In the genomic region with DNA sequence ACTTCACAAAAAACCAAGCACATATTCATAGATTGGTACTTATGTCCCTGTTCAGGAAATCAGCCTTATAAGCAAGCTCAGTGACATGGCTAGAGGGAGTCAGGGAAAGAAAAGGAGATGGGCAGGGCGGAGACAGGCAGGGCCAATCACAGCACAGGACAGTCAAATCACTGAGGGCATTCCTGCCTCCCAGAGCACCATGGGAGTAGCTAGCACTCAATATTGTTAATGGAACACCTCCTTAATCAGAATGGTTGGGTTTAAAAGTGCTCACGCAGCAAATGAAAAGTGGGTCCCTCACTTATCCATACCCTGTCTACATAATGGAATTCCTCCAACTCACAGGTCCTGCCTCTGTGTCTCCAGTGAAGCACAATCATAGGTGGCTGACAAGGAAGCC, we compare ENCODE assay signal across 24 mouse cellular contexts. TPM values are rescaled to one million over a fixed set of nuclear protein-coding genes. Genes with fewer than 3 reads are reported as not detected.
DNase-seq lines count a peak whose midpoint lies in the region; ATAC-seq lines count a peak whose summit lies in the region.
"Had no signal": no experiment of that assay in that cellular context is flagged by ENCODE, and none has a peak within 500 bp of the region (broad histone marks: within the 10 kb centered on the region; RNA-seq: fewer than 3 reads in every experiment).

No protein-coding gene starts in this region.

- no peak overlapping the region for H3K4me2 ChIP-seq in liver, embryonic 12.5 days
- H3K4me2 ChIP-seq: embryonic facial prominence, embryonic 12.5 days; heart, embryonic 12.5 days; intestine, embryonic 15.5 days; liver, embryonic 11.5 days; midbrain, embryonic 11.5 days; neural tube, embryonic 15.5 days had no signal

- no peak overlapping the region for H3K9ac ChIP-seq in liver, embryonic 12.5 days
- H3K9ac ChIP-seq: embryonic facial prominence, embryonic 12.5 days; heart, embryonic 12.5 days; intestine, embryonic 15.5 days; neural tube, embryonic 15.5 days had no signal

- DNase-seq in adrenal gland, adult 8-10 months: peak; percentile 29
- no peak for DNase-seq in adrenal gland, adult 18-20 months (ENCODE audit: low spot score in 2 of 2)
- DNase-seq in ES-CJ7 (ENCODE audit: low read depth, low spot score): peak; percentile 70
- peak; percentile 24 for DNase-seq in kidney, postnatal 10 days
- DNase-seq in heart, embryonic 10.5 days (ENCODE audit: low spot score): no peak
- DNase-seq: cerebellum, adult 11-12 months; cerebellum, postnatal 14 days; heart, postnatal 10 days; lung, adult 18-20 months; lung, postnatal 10 days; thymus, adult 18-20 months; thymus, postnatal 4 days had no signal

- peaks cover 9% of the 10 kb centered on the region for H3K36me3 ChIP-seq in heart, embryonic 10.5 days
- peaks cover 10% of the 10 kb centered on the region for H3K36me3 ChIP-seq in liver, embryonic 12.5 days
- H3K36me3 ChIP-seq: embryonic facial prominence, embryonic 12.5 days; intestine, embryonic 15.5 days; neural tube, embryonic 15.5 days had no signal

- H3K27me3 ChIP-seq in heart, embryonic 10.5 days (ENCODE audit: insufficient read depth, poor library complexity, severe bottlenecking): no peaks in the 10 kb centered on the region
- H3K27me3 ChIP-seq in liver, embryonic 12.5 days (replicated peaks): no peaks in the 10 kb centered on the region
- H3K27me3 ChIP-seq: embryonic facial prominence, embryonic 12.5 days; heart, embryonic 12.5 days; intestine, embryonic 15.5 days; neural tube, embryonic 15.5 days had no signal

- no peak overlapping the region for H3K4me3 ChIP-seq in brown adipose tissue, adult 24 weeks (ENCODE audit: insufficient read depth, low read depth, low read length)
- no peak overlapping the region for H3K4me3 ChIP-seq in heart, embryonic 10.5 days
- H3K4me3 ChIP-seq in liver, embryonic 12.5 days: no peak overlapping the region
- H3K4me3 ChIP-seq: embryonic facial prominence, embryonic 12.5 days; heart, embryonic 12.5 days; hindbrain, embryonic 10.5 days; intestine, embryonic 15.5 days; limb, embryonic 10.5 days; neural tube, embryonic 15.5 days had no signal

- no peaks in the 10 kb centered on the region for H3K9me3 ChIP-seq in heart, embryonic 10.5 days
- H3K9me3 ChIP-seq in liver, embryonic 12.5 days (replicated peaks): no peaks in the 10 kb centered on the region
- H3K9me3 ChIP-seq: embryonic facial prominence, embryonic 12.5 days; heart, embryonic 12.5 days; hindbrain, embryonic 10.5 days; intestine, embryonic 15.5 days; limb, embryonic 10.5 days; neural tube, embryonic 15.5 days had no signal

- H3K27ac ChIP-seq in brown adipose tissue, adult 24 weeks (replicated peaks; ENCODE audit: low read depth, low read length): peak overlapping the region; percentile 47
- no peak overlapping the region for H3K27ac ChIP-seq in heart, embryonic 10.5 days
- H3K27ac ChIP-seq in liver, embryonic 12.5 days: no peak overlapping the region
- H3K27ac ChIP-seq: embryonic facial prominence, embryonic 12.5 days; hindbrain, embryonic 10.5 days; intestine, embryonic 15.5 days; limb, embryonic 10.5 days; neural tube, embryonic 15.5 days had no signal

- 0 out of 2 replicates have a peak, but pooled peaks cover 2% of the 10 kb centered on the region for H3K4me1 ChIP-seq in brown adipose tissue, adult 24 weeks (ENCODE audit: control insufficient read depth, insufficient read depth, insufficient read length, low read length)
- H3K4me1 ChIP-seq in heart, embryonic 10.5 days: peaks cover 9% of the 10 kb centered on the region
- peaks cover 32% of the 10 kb centered on the region for H3K4me1 ChIP-seq in liver, embryonic 12.5 days

- no peak for ATAC-seq in liver, embryonic 12.5 days
- no peak for ATAC-seq in megakaryocyte-erythroid progenitor cell, adult 5-6 weeks (replicated peaks; ENCODE audit: low FRiP score, low TSS enrichment, poor library complexity, severe bottlenecking)
- ATAC-seq: hindbrain, embryonic 16.5 days; intestine, embryonic 15.5 days had no signal

- 66% methylated on average over 2 of the region's 2 CpGs for WGBS in heart, embryonic 10.5 days
- 71% methylated on average over 2 of the region's 2 CpGs for whole genome bisulfite sequencing in liver, embryonic 12.5 days (ENCODE audit: insufficient replicate concordance)

RNA-seq across cellular contexts. Expression of a gene that starts 3.1 kb away (rescaled TPM):
- total RNA-seq in adrenal gland, adult 8-10 months (2022): 100 to 1,000 TPM in 2 of 4 experiments, 10 to 100 TPM in 2; 71.4 to 110 (median 88.2) TPM
- total RNA-seq in adrenal gland, adult 18-20 months (2021): 100 to 1,000 TPM in 1 of 2 experiments, 10 to 100 TPM in 1; 78.8 to 108 TPM
- polyA plus RNA-seq in brown adipose tissue, adult 24 weeks (2012; ENCODE audit: insufficient read depth, insufficient read length, missing spikeins): 41.7 and 53.1 TPM in 2 replicates
- 50.8 and 72.8 TPM in 2 replicates for polyA plus RNA-seq in heart, embryonic 10.5 days (2016; fragmentation: Nextera tagmentation; extraction: Ambion mirVana)
- 63.5 and 64.6 TPM in 2 replicates for polyA plus RNA-seq in liver, embryonic 12.5 days (2016; fragmentation: Nextera tagmentation; extraction: Ambion mirVana)
- 439 and 454 TPM in 2 replicates for total RNA-seq in megakaryocyte-erythroid progenitor cell, adult 5-6 weeks (2014; fragmentation: Nextera tagmentation)
- 1,383 and 1,827 TPM in 2 replicates for total RNA-seq in megakaryocyte-erythroid progenitor cell, adult 5-6 weeks (2017)

RNA-seq across cellular contexts. Expression of a gene that starts 3.4 kb away (rescaled TPM):
- total RNA-seq in adrenal gland, adult 8-10 months (2022): 100 to 1,000 TPM; 101 to 139 (median 122) TPM
- 100 to 1,000 TPM; 123 to 169 TPM for total RNA-seq in adrenal gland, adult 18-20 months (2021)
- 370 and 448 TPM in 2 replicates for polyA plus RNA-seq in brown adipose tissue, adult 24 weeks (2012; ENCODE audit: insufficient read depth, insufficient read length, missing spikeins)
- 5.9 and 6.3 TPM in 2 replicates for polyA plus RNA-seq in heart, embryonic 10.5 days (2016; fragmentation: Nextera tagmentation; extraction: Ambion mirVana)
- polyA plus RNA-seq in liver, embryonic 12.5 days (2016; fragmentation: Nextera tagmentation; extraction: Ambion mirVana): 3.8 TPM in 2 replicates
- 6.5 and 8.3 TPM in 2 replicates for total RNA-seq in megakaryocyte-erythroid progenitor cell, adult 5-6 weeks (2014; fragmentation: Nextera tagmentation)
- total RNA-seq in megakaryocyte-erythroid progenitor cell, adult 5-6 weeks (2017): 5.2 and 6.7 TPM in 2 replicates

RNA-seq across cellular contexts. Expression of a gene that starts 23.1 kb away (rescaled TPM):
- total RNA-seq in adrenal gland, adult 8-10 months (2022): 10 to 100 TPM; 45.0 to 56.4 (median 49.6) TPM
- 10 to 100 TPM; 29.6 to 33.0 TPM for total RNA-seq in adrenal gland, adult 18-20 months (2021)
- polyA plus RNA-seq in brown adipose tissue, adult 24 weeks (2012; ENCODE audit: insufficient read depth, insufficient read length, missing spikeins): 25.8 and 28.0 TPM in 2 replicates
- polyA plus RNA-seq in heart, embryonic 10.5 days (2016; fragmentation: Nextera tagmentation; extraction: Ambion mirVana): 23.8 and 31.7 TPM in 2 replicates
- 28.0 and 29.2 TPM in 2 replicates for polyA plus RNA-seq in liver, embryonic 12.5 days (2016; fragmentation: Nextera tagmentation; extraction: Ambion mirVana)
- 26.1 and 33.5 TPM in 2 replicates for total RNA-seq in megakaryocyte-erythroid progenitor cell, adult 5-6 weeks (2014; fragmentation: Nextera tagmentation)
- 28.2 and 37.4 TPM in 2 replicates for total RNA-seq in megakaryocyte-erythroid progenitor cell, adult 5-6 weeks (2017)

RNA-seq across cellular contexts. Expression of a gene that starts 54.7 kb away (rescaled TPM):
- 10 to 100 TPM; 12.2 to 19.4 (median 14.2) TPM for total RNA-seq in adrenal gland, adult 8-10 months (2022)
- 1 to 10 TPM; 6.1 to 9.2 TPM for total RNA-seq in adrenal gland, adult 18-20 months (2021)
- polyA plus RNA-seq in brown adipose tissue, adult 24 weeks (2012; ENCODE audit: insufficient read depth, insufficient read length, missing spikeins): 5.1 and 5.7 TPM in 2 replicates
- polyA plus RNA-seq in heart, embryonic 10.5 days (2016; fragmentation: Nextera tagmentation; extraction: Ambion mirVana): 14.0 and 17.6 TPM in 2 replicates
- polyA plus RNA-seq in liver, embryonic 12.5 days (2016; fragmentation: Nextera tagmentation; extraction: Ambion mirVana): 13.9 and 14.2 TPM in 2 replicates
- 71.0 and 86.0 TPM in 2 replicates for total RNA-seq in megakaryocyte-erythroid progenitor cell, adult 5-6 weeks (2014; fragmentation: Nextera tagmentation)
- 45.3 and 66.4 TPM in 2 replicates for total RNA-seq in megakaryocyte-erythroid progenitor cell, adult 5-6 weeks (2017)

Comparison
In these comparisons a context has a peak if more than half of its experiments do, and no peak if none do; other contexts are left out.
1. DNase-seq: peak in adrenal gland, adult 8-10 months (single experiment), ES-CJ7 (single experiment) and kidney, postnatal 10 days (single experiment); none in adrenal gland, adult 18-20 months (0 of 2) and heart, embryonic 10.5 days (single experiment).
2. RNA of a gene that starts 3.4 kb away (total RNA-seq): 123 to 169 TPM in adrenal gland, adult 18-20 months and 101 to 139 TPM in adrenal gland, adult 8-10 months; 5.2 to 8.3 TPM in megakaryocyte-erythroid progenitor cell, adult 5-6 weeks; every median in the first group is over 10 times any median in the second.